25 mouse cellular contexts compared by ENCODE assay signal in genomic region chr13:36903885-36904284, GRCm38 (mm10).
A peak's percentile ranks its signal among the peaks of the same experiment; 100 is the strongest.
DNase-seq lines count a peak whose midpoint lies in the region; ATAC-seq and TF ChIP-seq lines count a peak whose summit lies in the region.
"Had no signal": no experiment of that assay in that cellular context is flagged by ENCODE, and none has a peak within 500 bp of the region (broad histone marks: within the 10 kb centered on the region; RNA-seq: fewer than 3 reads in every experiment).

No protein-coding gene starts in this region.

- H3K36me3 ChIP-seq in forebrain, embryonic 14.5 days (ENCODE audit: control insufficient read depth, insufficient read depth, low read length) = no peaks in the 10 kb centered on the region
- no peaks in the 10 kb centered on the region for H3K36me3 ChIP-seq in forebrain, embryonic 12.5 days (replicated peaks)
- no peaks in the 10 kb centered on the region for H3K36me3 ChIP-seq in ES-E14 (ENCODE audit: control insufficient read depth, insufficient read depth, low read length, poor library complexity, severe bottlenecking)
- H3K36me3 ChIP-seq: G1E; heart, embryonic 10.5 days; heart, embryonic 13.5 days; hindbrain, embryonic 12.5 days; hindbrain, embryonic 15.5 days had no signal

- H3K27ac ChIP-seq in forebrain, embryonic 14.5 days (ENCODE audit: low read depth, low read length) = no peak overlapping the region
- H3K27ac ChIP-seq in forebrain, embryonic 12.5 days = no peak overlapping the region
- H3K27ac ChIP-seq in ES-E14 (ENCODE audit: insufficient read depth, low read depth, low read length, poor library complexity, severe bottlenecking) = no peak overlapping the region
- H3K27ac ChIP-seq: heart, adult 2 months; heart, embryonic 10.5 days; heart, embryonic 13.5 days; hindbrain, embryonic 12.5 days; hindbrain, embryonic 15.5 days had no signal

- no peak for TF ChIP-seq POLR2A in brain, embryonic 14.5 days (IDR thresholded peaks at IDR 0.05; ENCODE audit: borderline replicate concordance, extremely low read depth, insufficient read depth, insufficient read length, poor library complexity, severe bottlenecking)

- H3K9me3 ChIP-seq in forebrain, embryonic 14.5 days (replicated peaks; ENCODE audit: control insufficient read depth, low read length) = no peaks in the 10 kb centered on the region
- no peaks in the 10 kb centered on the region for H3K9me3 ChIP-seq in forebrain, embryonic 12.5 days
- H3K9me3 ChIP-seq in ES-E14 (ENCODE audit: control insufficient read depth, insufficient read depth, low read depth, low read length) = no peaks in the 10 kb centered on the region
- H3K9me3 ChIP-seq: G1E; heart, embryonic 10.5 days; heart, embryonic 13.5 days; hindbrain, embryonic 12.5 days; hindbrain, embryonic 15.5 days had no signal

- H3K4me2 ChIP-seq in forebrain, embryonic 14.5 days (ENCODE audit: low read length) = no peak overlapping the region
- H3K4me2 ChIP-seq in forebrain, embryonic 12.5 days = no peak overlapping the region
- H3K4me2 ChIP-seq: heart, embryonic 13.5 days; hindbrain, embryonic 12.5 days; hindbrain, embryonic 15.5 days had no signal

- no peak overlapping the region for H3K9ac ChIP-seq in forebrain, embryonic 14.5 days (ENCODE audit: low read length)
- no peak overlapping the region for H3K9ac ChIP-seq in forebrain, embryonic 12.5 days
- no peak overlapping the region for H3K9ac ChIP-seq in ES-E14 (ENCODE audit: insufficient read depth, low read depth, low read length, poor library complexity, severe bottlenecking)
- H3K9ac ChIP-seq: heart, embryonic 13.5 days; hindbrain, embryonic 12.5 days; hindbrain, embryonic 15.5 days had no signal

- TF ChIP-seq CTCF in brain, embryonic 14.5 days (IDR thresholded peaks at IDR 0.05; ENCODE audit: borderline replicate concordance, extremely low read depth, insufficient read depth, insufficient read length) = no peak

- WGBS in forebrain, embryonic 14.5 days = 7% methylated on average over 4 of the region's 4 CpGs
- WGBS in forebrain, embryonic 12.5 days = 13% methylated on average over 4 of the region's 4 CpGs

- peak; percentile 44 for ATAC-seq in forebrain, embryonic 14.5 days
- no peak for ATAC-seq in forebrain, embryonic 12.5 days (ENCODE audit: low FRiP score)
- ATAC-seq in CD4-positive, CD25-positive, alpha-beta regulatory T cell, adult 4 months = peak; percentile 49
- ATAC-seq: activated CD4-positive, CD25-positive, alpha-beta regulatory T cell, adult 4 months; intestine, postnatal 0 days; Patski had no signal

- peaks cover 4% of the 10 kb centered on the region; the same call in 1 of the 2 replicates for H3K4me1 ChIP-seq in forebrain, embryonic 14.5 days (ENCODE audit: control insufficient read depth, insufficient read depth, low read length)
- H3K4me1 ChIP-seq in forebrain, embryonic 12.5 days = peaks cover 3% of the 10 kb centered on the region; the same call in 1 of the 2 replicates
- H3K4me1 ChIP-seq in ES-E14 (ENCODE audit: control insufficient read depth in 2 of 2, insufficient read depth in 2 of 2, low read length in 2 of 2, poor library complexity in 1 of 2) = peaks cover 0 to 3% of the 10 kb centered on the region in 2 experiments; a peak in 1 of 4 replicates
- H3K4me1 ChIP-seq: hindbrain, embryonic 12.5 days had no signal

- no peak overlapping the region for H3K4me3 ChIP-seq in forebrain, embryonic 14.5 days (ENCODE audit: low read depth, low read length)
- no peak overlapping the region for H3K4me3 ChIP-seq in forebrain, embryonic 12.5 days (replicated peaks)
- no peak overlapping the region for H3K4me3 ChIP-seq in ES-E14 (ENCODE audit: insufficient read depth in 1 of 2, low read depth in 1 of 2, low read length in 2 of 2, poor library complexity in 1 of 2, severe bottlenecking in 1 of 2)
- H3K4me3 ChIP-seq: heart, adult 2 months; heart, embryonic 10.5 days; heart, embryonic 13.5 days; hindbrain, embryonic 12.5 days; hindbrain, embryonic 15.5 days had no signal

- DNase-seq in forebrain, embryonic 14.5 days (ENCODE audit: low spot score) = peak; percentile 49
- DNase-seq in ES-E14 (ENCODE audit: low read depth, low spot score) = peak; percentile 3
- DNase-seq in brain, embryonic 14.5 days (ENCODE audit: low read depth) = peak; percentile 41
- no peak for DNase-seq in cerebellum, adult 11-12 months
- DNase-seq in adrenal gland, postnatal 10 days = no peak
- no peak for DNase-seq in layer of hippocampus, adult 11-12 months (ENCODE audit: low spot score)
- DNase-seq: adrenal gland, adult 8-10 months; adrenal gland, postnatal 36 days; B cell, adult 2 months; cerebellum, adult 11 months; cerebellum, adult 8-10 months; cerebellum, postnatal 14 days; gastrocnemius, postnatal 25 days; heart, adult 2 months; kidney, adult 2 months had no signal

- H3K27me3 ChIP-seq in forebrain, embryonic 14.5 days (replicated peaks; ENCODE audit: control insufficient read depth, insufficient read depth, low read length) = no peaks in the 10 kb centered on the region
- no peaks in the 10 kb centered on the region for H3K27me3 ChIP-seq in forebrain, embryonic 12.5 days
- H3K27me3 ChIP-seq: heart, embryonic 13.5 days; hindbrain, embryonic 12.5 days; hindbrain, embryonic 15.5 days had no signal

- in situ Hi-C loops in ES-E14 (cut with MboI; ENCODE audit: low sequenced_read_pairs in 2 of 2, unreplicated experiment in 2 of 2) = no loop called here

TF ChIP-seq in ES-E14, 5 proteins besides CTCF, POLR2A, EP300 and RAD21:
- TF ChIP-seq ZC3H11A (IDR thresholded peaks at IDR 0.05; ENCODE audit: borderline replicate concordance, low read depth, low read length) (no peak), HCFC1 (IDR thresholded peaks at IDR 0.05; ENCODE audit: borderline replicate concordance, insufficient read depth, low read length) (no peak), ZNF384 (IDR thresholded peaks at IDR 0.05; ENCODE audit: low read depth, low read length) (no peak), MAFK (IDR thresholded peaks at IDR 0.05; ENCODE audit: insufficient read depth, low read depth, low read length) (no peak), CHD2 (IDR thresholded peaks at IDR 0.05; ENCODE audit: low read depth, low read length) (no peak)

Comparison
In these comparisons a context has a peak if more than half of its experiments do, and no peak if none do; other contexts are left out.
1. DNase-seq: peak in forebrain, embryonic 14.5 days (single experiment), ES-E14 (single experiment) and brain, embryonic 14.5 days (single experiment); none in cerebellum, adult 11-12 months (single experiment), adrenal gland, postnatal 10 days (single experiment) and layer of hippocampus, adult 11-12 months (single experiment).